In the genomic region with DNA sequence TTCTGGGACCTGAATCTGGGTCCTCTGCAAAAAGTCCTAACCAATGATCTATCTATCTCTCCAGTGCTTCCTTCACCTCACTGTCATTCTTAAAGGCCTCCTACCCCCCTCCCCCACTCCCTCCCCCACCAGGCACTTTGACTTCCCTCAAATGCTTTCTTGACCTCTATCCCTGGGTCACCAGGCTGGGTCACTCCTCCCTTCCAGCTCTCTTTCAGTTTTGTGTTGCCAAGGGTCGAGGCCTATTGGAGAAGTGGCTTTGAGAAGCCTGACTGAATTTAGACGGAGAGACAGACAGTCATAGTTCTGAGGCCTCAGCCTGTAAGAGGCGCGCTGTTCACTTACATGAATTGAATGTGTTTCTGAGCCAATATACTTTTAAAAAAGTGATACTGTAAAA, we compare ENCODE assay signal across 42 mouse cellular contexts. TPM values are rescaled to one million over a fixed set of nuclear protein-coding genes. Genes with fewer than 3 reads are reported as not detected.
"Had no signal": no experiment of that assay in that cellular context is flagged by ENCODE, and none has a peak within 500 bp of the region (broad histone marks: within the 10 kb centered on the region; RNA-seq: fewer than 3 reads in every experiment).

No protein-coding gene starts in this region.

- DNase-seq: gastrocnemius, postnatal 14 days; gastrocnemius, postnatal 36 days; heart, adult 11 months; heart, adult 2 months; heart, postnatal 14 days; heart, postnatal 36 days; kidney, adult 11 months; kidney, adult 8-10 months; kidney, postnatal 10 days; kidney, postnatal 25 days; kidney, postnatal 4 days; layer of hippocampus, adult 9-11 months; layer of hippocampus, postnatal 36 days; left cerebral cortex, postnatal 4 days had no signal

- H3K36me3 ChIP-seq: heart, embryonic 13.5 days; heart, embryonic 15.5 days; hindbrain, embryonic 13.5 days; hindbrain, embryonic 15.5 days; limb, embryonic 13.5 days; limb, embryonic 15.5 days; liver, embryonic 12.5 days had no signal

- H3K27ac ChIP-seq: heart, adult 2 months; heart, embryonic 13.5 days; heart, embryonic 15.5 days; hindbrain, embryonic 13.5 days; hindbrain, embryonic 15.5 days; hindbrain, postnatal 0 days; limb, embryonic 13.5 days; limb, embryonic 15.5 days; liver, embryonic 12.5 days; liver, embryonic 14.5 days had no signal

- H3K4me1 ChIP-seq: heart, embryonic 13.5 days; heart, embryonic 15.5 days; hindbrain, embryonic 15.5 days; limb, embryonic 13.5 days; limb, embryonic 15.5 days had no signal

- H3K4me3 ChIP-seq: heart, adult 2 months; heart, embryonic 13.5 days; heart, embryonic 15.5 days; hindbrain, embryonic 13.5 days; hindbrain, embryonic 15.5 days; limb, embryonic 13.5 days; limb, embryonic 15.5 days; liver, embryonic 12.5 days had no signal

- H3K27me3 ChIP-seq: heart, embryonic 13.5 days; heart, embryonic 15.5 days; hindbrain, embryonic 13.5 days; hindbrain, embryonic 15.5 days; limb, embryonic 13.5 days; limb, embryonic 15.5 days; liver, embryonic 12.5 days had no signal

RNA-seq across cellular contexts. Expression of a gene that starts 24.9 kb away (rescaled TPM):
- total RNA-seq: gastrocnemius, adult 18-20 months; gastrocnemius, adult 8-10 months; gastrocnemius, postnatal 14 days; gastrocnemius, postnatal 36 days; heart, adult 2 months; heart, postnatal 14 days; heart, postnatal 36 days; hematopoietic stem cell, adult 5-6 weeks; hindbrain, postnatal 0 days; layer of hippocampus, adult 8-10 months; layer of hippocampus, postnatal 14 days; layer of hippocampus, postnatal 36 days; left cerebral cortex, adult 18-20 months; left cerebral cortex, adult 8-10 months; left cerebral cortex, postnatal 10 days; left cerebral cortex, postnatal 25 days; left cerebral cortex, postnatal 4 days; liver, adult 2 months had no signal
- polyA plus RNA-seq: gonadal fat pad, adult 2 months; heart, adult 2 months; heart, embryonic 11.5 days; heart, embryonic 13.5 days; heart, embryonic 15.5 days; heart, postnatal 0 days; hindbrain, embryonic 11.5 days; hindbrain, embryonic 13.5 days; hindbrain, embryonic 15.5 days; hindbrain, postnatal 0 days; intestine, embryonic 14.5 days; intestine, embryonic 16.5 days; kidney, embryonic 14.5 days; kidney, embryonic 16.5 days; limb, embryonic 11.5 days; limb, embryonic 13.5 days; liver, adult 2 months; liver, embryonic 12.5 days; liver, embryonic 14.5 days had no signal

RNA-seq across cellular contexts. Expression of a gene that starts 46.3 kb away (rescaled TPM):
- total RNA-seq: gastrocnemius, adult 18-20 months; gastrocnemius, adult 8-10 months; gastrocnemius, postnatal 14 days; gastrocnemius, postnatal 36 days; heart, adult 2 months; heart, postnatal 14 days; heart, postnatal 36 days; hematopoietic stem cell, adult 5-6 weeks; hindbrain, postnatal 0 days; layer of hippocampus, adult 8-10 months; layer of hippocampus, postnatal 14 days; layer of hippocampus, postnatal 36 days; left cerebral cortex, adult 18-20 months; left cerebral cortex, adult 8-10 months; left cerebral cortex, postnatal 10 days; left cerebral cortex, postnatal 25 days; left cerebral cortex, postnatal 4 days; liver, adult 2 months had no signal
- polyA plus RNA-seq: gonadal fat pad, adult 2 months; heart, adult 2 months; heart, embryonic 11.5 days; heart, embryonic 13.5 days; heart, embryonic 15.5 days; heart, postnatal 0 days; hindbrain, embryonic 11.5 days; hindbrain, embryonic 13.5 days; hindbrain, embryonic 15.5 days; hindbrain, postnatal 0 days; intestine, embryonic 16.5 days; kidney, embryonic 14.5 days; kidney, embryonic 16.5 days; limb, embryonic 11.5 days; limb, embryonic 13.5 days; limb, embryonic 15.5 days; liver, adult 2 months; liver, embryonic 12.5 days; liver, embryonic 14.5 days had no signal
